Mouse (Mus musculus) erythroblast, embryonic 14.5 days (primary cell): Measurements from ENCODE around the gene Palm. TPM values are rescaled to one million over a fixed set of nuclear protein-coding genes. Genes with fewer than 3 reads are reported as not detected.

Experiments
- H3K27me3 ChIP-seq: 2 replicates; pipeline ENCODE4 v1.6.1; 2012; ENCODE audit warnings: inconsistent platforms; ENCODE audit not compliant: control insufficient read depth
- H3K36me3 ChIP-seq: 2 replicates; pipeline ENCODE4 v1.6.1; 2012; ENCODE audit warnings: mild to moderate bottlenecking, inconsistent platforms; ENCODE audit not compliant: control insufficient read depth
- H3K4me1 ChIP-seq: 2 replicates; pipeline ENCODE4 v1.6.1; 2012; ENCODE audit warnings: inconsistent platforms; ENCODE audit not compliant: control insufficient read depth
- H3K4me3 ChIP-seq: replicated peaks from 2 replicates; pipeline ENCODE3; 2012; ENCODE audit warnings: moderate library complexity, mild to moderate bottlenecking, inconsistent platforms
- H3K9me3 ChIP-seq: 2 replicates; pipeline ENCODE4 v1.6.1; 2012; ENCODE audit warnings: low read length, inconsistent platforms, mixed read lengths; ENCODE audit not compliant: control insufficient read depth
- GATA1 ChIP-seq: IDR thresholded peaks from 2 replicates; pipeline ENCODE4 v1.6.1; 2012; ENCODE audit warnings: low read length, inconsistent platforms, mixed read lengths
- TAL1 ChIP-seq: IDR thresholded peaks from 3 replicates; pipeline ENCODE4 v1.6.1; 2012; ENCODE audit warnings: low read length, inconsistent platforms, mixed read lengths
- polyA plus RNA-seq: library from polyadenylated mRNA; stranded (reverse); fragments of >175 nt; gene quantifications from 2 replicates; pipeline ENCODE4 v1.2.3, GENCODE M21; 2012

The Palm gene
- polyA plus RNA-seq, 1 experiment: 0.52 TPM

GRCm38 (mm10) chr10:79802331-79802971 lies 9.1 kb downstream of the Palm start:
- Histone ChIP-seq H3K4me1 (peaks cover 38% of the 10 kb centered on the region), H3K36me3 (no peaks in the 10 kb centered on the region), H3K4me3 (no peak overlapping the region), H3K27me3 (no peaks in the 10 kb centered on the region; the same call in 1 of the 2 replicates), H3K9me3 (no peaks in the 10 kb centered on the region)
- TF ChIP-seq GATA1 (no peak), TAL1 (no peak)

GRCm38 (mm10) chr10:79803716-79804323 lies 10.4 kb downstream of the Palm start:
- no peaks in the 10 kb centered on the region for H3K9me3 ChIP-seq
- H3K4me3 ChIP-seq: no peak overlapping the region
- TF ChIP-seq TAL1 (no peak), GATA1 (no peak)
- H3K36me3 ChIP-seq: no peaks in the 10 kb centered on the region
- H3K4me1 ChIP-seq: peaks cover 34% of the 10 kb centered on the region
- H3K27me3 ChIP-seq: no peaks in the 10 kb centered on the region; the same call in 1 of the 2 replicates

- no peak overlapping the region for H3K4me3 ChIP-seq
- no peaks in the 10 kb centered on the region for H3K36me3 ChIP-seq
- H3K27me3 ChIP-seq: no peaks in the 10 kb centered on the region; the same call in 1 of the 2 replicates
- H3K4me1 ChIP-seq: peaks cover 37% of the 10 kb centered on the region
- no peaks in the 10 kb centered on the region for H3K9me3 ChIP-seq
- TF ChIP-seq GATA1: no peak
- no peak for TF ChIP-seq TAL1
These were observed 12.3 kb downstream of the Palm start for GRCm38 (mm10) chr10:79805636-79806035.

- H3K4me3 ChIP-seq: no peak overlapping the region
- peaks cover 37% of the 10 kb centered on the region for H3K4me1 ChIP-seq
- TF ChIP-seq GATA1 (no peak), TAL1 (no peak)
- no peaks in the 10 kb centered on the region for H3K36me3 ChIP-seq
- no peaks in the 10 kb centered on the region for H3K9me3 ChIP-seq
- H3K27me3 ChIP-seq: no peaks in the 10 kb centered on the region; the same call in 1 of the 2 replicates
These were observed 13.0 kb downstream of the Palm start for GRCm38 (mm10) chr10:79806331-79806730.

GRCm38 (mm10) chr10:79806972-79807371 lies 13.6 kb downstream of the Palm start:
- Histone ChIP-seq H3K27me3 (no peaks in the 10 kb centered on the region; the same call in 1 of the 2 replicates), H3K36me3 (no peaks in the 10 kb centered on the region), H3K4me3 (no peak overlapping the region), H3K4me1 (peaks cover 37% of the 10 kb centered on the region), H3K9me3 (no peaks in the 10 kb centered on the region)
- TF ChIP-seq GATA1 (no peak), TAL1 (no peak)

- Histone ChIP-seq H3K4me3 (no peak overlapping the region), H3K36me3 (no peaks in the 10 kb centered on the region), H3K9me3 (no peaks in the 10 kb centered on the region), H3K27me3 (no peaks in the 10 kb centered on the region; the same call in 1 of the 2 replicates), H3K4me1 (peaks cover 30% of the 10 kb centered on the region)
- TF ChIP-seq TAL1 (no peak), GATA1 (no peak)
These were observed 14.5 kb downstream of the Palm start for GRCm38 (mm10) chr10:79807826-79808225.

- Histone ChIP-seq H3K27me3 (no peaks in the 10 kb centered on the region; the same call in 1 of the 2 replicates), H3K9me3 (no peaks in the 10 kb centered on the region), H3K4me3 (no peak overlapping the region), H3K4me1 (peaks cover 29% of the 10 kb centered on the region), H3K36me3 (no peaks in the 10 kb centered on the region)
- TF ChIP-seq TAL1 (no peak), GATA1 (no peak)
These were observed 15.4 kb downstream of the Palm start for GRCm38 (mm10) chr10:79808728-79809127.

- no peaks in the 10 kb centered on the region for H3K36me3 ChIP-seq
- H3K27me3 ChIP-seq: no peaks in the 10 kb centered on the region
- no peaks in the 10 kb centered on the region for H3K9me3 ChIP-seq
- no peak for TF ChIP-seq TAL1
- no peak for TF ChIP-seq GATA1
- H3K4me3 ChIP-seq: no peak overlapping the region
- H3K4me1 ChIP-seq: peaks cover 16% of the 10 kb centered on the region
These were observed 18.6 kb downstream of the Palm start for GRCm38 (mm10) chr10:79811736-79812637.
